ENCODE assay signal across 8 mouse cellular contexts in genomic region chr16:11461612-11462011, GRCm38 (mm10).
A peak's percentile ranks its signal among the peaks of the same experiment; 100 is the strongest.
DNase-seq lines count a peak whose midpoint lies in the region; ATAC-seq and TF ChIP-seq lines count a peak whose summit lies in the region.

No protein-coding gene starts in this region.

- TF ChIP-seq POLR2A in kidney, adult 2 months (IDR thresholded peaks at IDR 0.05; ENCODE audit: low read depth, low read length) = no peak

- TF ChIP-seq CTCF in kidney, adult 2 months (conservative IDR thresholded peaks at IDR 0.05; ENCODE audit: insufficient read depth, insufficient read length, low read depth, low read length) = no peak
- TF ChIP-seq CTCF in left cerebral cortex, adult 2 months (IDR thresholded peaks at IDR 0.05) = no peak

- intact Hi-C loops in left cerebral cortex, adult 2 months (cut with DNase I) = loop anchor here (2.0 to 10.0 kb wide), 3 partner anchors 65 to 743 kb away; no protein-coding TSS in a partner anchor

- no peaks in the 10 kb centered on the region; the same call in 1 of the 2 replicates for H3K4me1 ChIP-seq in kidney, adult 2 months (ENCODE audit: control insufficient read depth, insufficient read depth, low read length)
- H3K4me1 ChIP-seq in kidney, embryonic 14.5 days (ENCODE audit: control insufficient read depth, insufficient read depth, low read length) = no peaks in the 10 kb centered on the region
- H3K4me1 ChIP-seq in heart, embryonic 11.5 days (ENCODE audit: control insufficient read depth, insufficient read depth, low read length) = peaks cover 18% of the 10 kb centered on the region
- H3K4me1 ChIP-seq in intestine, embryonic 15.5 days (replicated peaks) = no peaks in the 10 kb centered on the region; the same call in 1 of the 2 replicates
- peaks cover 3% of the 10 kb centered on the region; the same call in 1 of the 2 replicates for H3K4me1 ChIP-seq in forebrain, embryonic 10.5 days

- ATAC-seq in kidney, embryonic 14.5 days (ENCODE audit: low FRiP score, low TSS enrichment) = no peak
- peak; percentile 64 for ATAC-seq in heart, embryonic 11.5 days (replicated peaks; ENCODE audit: insufficient number of reproducible peaks, low FRiP score, low TSS enrichment)
- no peak for ATAC-seq in intestine, embryonic 15.5 days

- H3K9me3 ChIP-seq in kidney, embryonic 14.5 days (ENCODE audit: control insufficient read depth, low read length) = no peaks in the 10 kb centered on the region
- no peaks in the 10 kb centered on the region for H3K9me3 ChIP-seq in heart, embryonic 11.5 days (replicated peaks; ENCODE audit: control insufficient read depth, low read length)
- H3K9me3 ChIP-seq in intestine, embryonic 15.5 days = no peaks in the 10 kb centered on the region
- H3K9me3 ChIP-seq in forebrain, embryonic 10.5 days = no peaks in the 10 kb centered on the region

- H3K36me3 ChIP-seq in kidney, adult 2 months (ENCODE audit: control insufficient read depth, insufficient read depth, low read length) = peaks cover 3% of the 10 kb centered on the region; the same call in 1 of the 2 replicates
- no peaks in the 10 kb centered on the region; the same call in 1 of the 2 replicates for H3K36me3 ChIP-seq in kidney, embryonic 14.5 days (ENCODE audit: control insufficient read depth, insufficient read depth, low read length)
- H3K36me3 ChIP-seq in heart, embryonic 11.5 days (ENCODE audit: control insufficient read depth, insufficient read depth, low read length) = no peaks in the 10 kb centered on the region
- H3K36me3 ChIP-seq in macrophage (ENCODE audit: inconsistent target) = no peaks in the 10 kb centered on the region
- H3K36me3 ChIP-seq in intestine, embryonic 15.5 days = no peaks in the 10 kb centered on the region
- no peaks in the 10 kb centered on the region for H3K36me3 ChIP-seq in forebrain, embryonic 10.5 days (replicated peaks)

- no peak overlapping the region for H3K4me2 ChIP-seq in kidney, embryonic 14.5 days (replicated peaks; ENCODE audit: low read depth, low read length)
- peak overlapping the region; percentile 34 for H3K4me2 ChIP-seq in heart, embryonic 11.5 days
- H3K4me2 ChIP-seq in intestine, embryonic 15.5 days (replicated peaks) = no peak overlapping the region

- no peak overlapping the region for H3K4me3 ChIP-seq in kidney, adult 2 months (ENCODE audit: insufficient read depth, low read depth, low read length)
- H3K4me3 ChIP-seq in kidney, embryonic 14.5 days (ENCODE audit: low read length) = no peak overlapping the region
- no peak overlapping the region for H3K4me3 ChIP-seq in heart, embryonic 11.5 days (ENCODE audit: low read depth, low read length)
- no peak overlapping the region for H3K4me3 ChIP-seq in left cerebral cortex, adult 2 months
- H3K4me3 ChIP-seq in macrophage (ENCODE audit: inconsistent target) = no peak overlapping the region
- H3K4me3 ChIP-seq in intestine, embryonic 15.5 days (replicated peaks) = no peak overlapping the region
- H3K4me3 ChIP-seq in forebrain, embryonic 10.5 days = no peak overlapping the region

- peaks cover 67% of the 10 kb centered on the region; the same call in 1 of the 2 replicates for H3K79me2 ChIP-seq in macrophage (ENCODE audit: inconsistent target)

- 0 out of 2 replicates have a peak overlapping the region, but pooled peaks have one; percentile 13 for H3K27ac ChIP-seq in kidney, adult 2 months (ENCODE audit: insufficient read depth, low read depth, low read length)
- no peak overlapping the region for H3K27ac ChIP-seq in kidney, embryonic 14.5 days (ENCODE audit: low read depth, low read length)
- peak overlapping the region; percentile 90 for H3K27ac ChIP-seq in heart, embryonic 11.5 days (ENCODE audit: low read depth, low read length)
- H3K27ac ChIP-seq in left cerebral cortex, adult 2 months = peak overlapping the region; percentile 66
- peak overlapping the region; percentile 84 for H3K27ac ChIP-seq in macrophage
- no peak overlapping the region for H3K27ac ChIP-seq in intestine, embryonic 15.5 days
- no peak overlapping the region for H3K27ac ChIP-seq in forebrain, embryonic 10.5 days

- DNase-seq in kidney, adult 2 months = peak; percentile 62
- DNase-seq in cerebellum, adult 9-10 months = peak; percentile 66
- peak; percentile 60 to 62 for DNase-seq in left cerebral cortex, adult 2 months (ENCODE audit: extremely low spot score in 1 of 2, low spot score in 2 of 2)
- no peak for DNase-seq in forebrain, embryonic 10.5 days (ENCODE audit: extremely low spot score, low spot score)

- WGBS in kidney, adult 2 months = 56% methylated on average over 7 of the region's 7 CpGs
- 78% methylated on average over 7 of the region's 7 CpGs for WGBS in kidney, embryonic 14.5 days
- WGBS in heart, embryonic 11.5 days (ENCODE audit: insufficient replicate concordance) = 38% methylated on average over 7 of the region's 7 CpGs
- WGBS in macrophage (ENCODE audit: missing documents) = 4% methylated on average over 7 of the region's 7 CpGs
- 74% methylated on average over 7 of the region's 7 CpGs for WGBS in intestine, embryonic 15.5 days
- 82% methylated on average over 7 of the region's 7 CpGs for WGBS in forebrain, embryonic 10.5 days

- no peaks in the 10 kb centered on the region for H3K27me3 ChIP-seq in kidney, adult 2 months (replicated peaks; ENCODE audit: control insufficient read depth, insufficient read depth, low read length)
- no peaks in the 10 kb centered on the region for H3K27me3 ChIP-seq in kidney, embryonic 14.5 days (ENCODE audit: control insufficient read depth, insufficient read depth, low read length)
- H3K27me3 ChIP-seq in heart, embryonic 11.5 days (ENCODE audit: control insufficient read depth, insufficient read depth, low read length) = no peaks in the 10 kb centered on the region
- no peaks in the 10 kb centered on the region for H3K27me3 ChIP-seq in intestine, embryonic 15.5 days (replicated peaks)
- H3K27me3 ChIP-seq in forebrain, embryonic 10.5 days (ENCODE audit: poor library complexity, severe bottlenecking) = no peaks in the 10 kb centered on the region

- no peak overlapping the region for H3K9ac ChIP-seq in kidney, embryonic 14.5 days (ENCODE audit: low read depth, low read length)
- peak overlapping the region; percentile 29; the same call in 1 of the 2 replicates for H3K9ac ChIP-seq in heart, embryonic 11.5 days (ENCODE audit: low read depth, low read length)
- H3K9ac ChIP-seq in intestine, embryonic 15.5 days = no peak overlapping the region

Comparison
In these comparisons a context has a peak if more than half of its experiments do, and no peak if none do; other contexts are left out.
1. H3K27ac ChIP-seq: peak in kidney, adult 2 months (single experiment), heart, embryonic 11.5 days (single experiment), left cerebral cortex, adult 2 months (single experiment) and macrophage (single experiment); none in kidney, embryonic 14.5 days (single experiment), intestine, embryonic 15.5 days (single experiment) and forebrain, embryonic 10.5 days (single experiment).